Mouse (Mus musculus) thymus, postnatal 25 days (tissue): Measurements from ENCODE around the gene Setd6.

Experiments used
- DNase-seq: peaks from one replicate; pipeline ENCODE4 v3.0.0; 2022

Setd6 gene

GRCm38 (mm10) chr8:95715676-95716531, at the start of gene Setd6:
Setd6 (plus strand) TSS chr8:95715881.
- DNase-seq: peak; percentile 85

GRCm38 (mm10) chr8:95668163-95668958, 47.3 kb upstream of the Setd6 start:
- no peak for DNase-seq

- DNase-seq: no peak
Measured at GRCm38 (mm10) chr8:95669967-95670366, 45.7 kb upstream of the Setd6 start.

- DNase-seq: no peak
Measured at GRCm38 (mm10) chr8:95671861-95672260, 43.8 kb upstream of the Setd6 start.

- DNase-seq: no peak
Measured at GRCm38 (mm10) chr8:95672811-95673210, 42.9 kb upstream of the Setd6 start.

- no peak for DNase-seq
Measured at GRCm38 (mm10) chr8:95676631-95677030, 39.0 kb upstream of the Setd6 start, which contains the start of gene Ndrg4. Ndrg4 (plus strand) TSS chr8:95676980.

GRCm38 (mm10) chr8:95677591-95678023, 38.1 kb upstream of the Setd6 start:
- DNase-seq: peak; percentile 14

GRCm38 (mm10) chr8:95678024-95678611, 37.6 kb upstream of the Setd6 start:
- peak; percentile 44 for DNase-seq

- no peak for DNase-seq
Measured at GRCm38 (mm10) chr8:95688073-95688672, 27.5 kb upstream of the Setd6 start.

GRCm38 (mm10) chr8:95690929-95691541, 24.6 kb upstream of the Setd6 start:
- DNase-seq: no peak

GRCm38 (mm10) chr8:95694631-95695030, 21.1 kb upstream of the Setd6 start:
- no peak for DNase-seq

- no peak for DNase-seq
Measured at GRCm38 (mm10) chr8:95696661-95697060, 19.0 kb upstream of the Setd6 start.

GRCm38 (mm10) chr8:95697128-95697527, 18.6 kb upstream of the Setd6 start:
- peak; percentile 82 for DNase-seq

GRCm38 (mm10) chr8:95698179-95698578, 17.5 kb upstream of the Setd6 start:
- DNase-seq: no peak

- no peak for DNase-seq
Measured at GRCm38 (mm10) chr8:95700282-95700681, 15.4 kb upstream of the Setd6 start.

GRCm38 (mm10) chr8:95701809-95702208, 13.9 kb upstream of the Setd6 start:
- DNase-seq: no peak

GRCm38 (mm10) chr8:95702480-95703446, 12.9 kb upstream of the Setd6 start:
- peak; percentile 85 for DNase-seq

GRCm38 (mm10) chr8:95703461-95704260, 12.0 kb upstream of the Setd6 start:
- DNase-seq: no peak

GRCm38 (mm10) chr8:95704538-95704937, 11.1 kb upstream of the Setd6 start:
- DNase-seq: no peak

- no peak for DNase-seq
Measured at GRCm38 (mm10) chr8:95709579-95709978, 6.1 kb upstream of the Setd6 start.
